Mouse (Mus musculus): ENCODE results near the gene Dnpep.

The Dnpep gene

DNA sequence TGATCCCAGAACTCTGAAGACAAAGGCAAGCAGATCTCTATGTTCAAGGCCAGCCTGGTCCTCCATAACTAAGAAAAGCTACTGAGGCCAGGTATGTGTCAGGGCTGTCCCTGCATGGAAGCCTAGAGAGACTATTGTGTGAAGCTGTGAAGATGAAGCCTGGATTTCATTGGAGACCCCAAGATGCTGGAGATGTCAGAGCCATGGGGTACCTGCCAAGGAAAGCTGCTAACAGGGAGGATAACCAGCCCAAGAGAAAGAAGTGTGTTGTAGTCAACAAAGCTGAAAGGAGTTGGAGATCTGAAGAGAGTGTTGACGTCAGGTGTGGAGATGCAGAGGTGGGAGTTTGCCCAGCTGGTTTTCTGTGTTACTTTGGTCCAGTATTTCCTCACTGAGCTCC, 13.5 kb upstream of the Dnpep start:
- DNase-seq (ENCODE audit: low spot score in 2 of 2), result no peak

DNA sequence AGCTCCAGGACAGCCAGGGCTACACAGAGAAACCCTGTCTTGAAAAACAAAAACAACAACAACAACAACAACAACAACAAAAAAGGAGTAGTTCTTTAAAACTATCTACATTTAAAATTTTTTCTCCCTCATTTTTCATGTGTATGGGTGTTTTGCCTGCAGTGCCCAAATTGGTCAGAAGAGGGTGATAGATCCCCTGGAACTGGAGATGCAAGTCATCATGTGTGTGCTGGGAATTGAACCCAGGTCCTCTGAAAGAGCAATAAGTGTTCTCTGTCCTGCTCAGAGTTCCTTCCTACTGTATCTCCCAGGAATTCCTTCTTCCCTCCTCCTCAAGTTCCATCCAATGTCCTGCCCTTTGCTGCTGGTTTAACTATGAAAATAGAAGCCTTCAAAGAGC, 9.7 kb upstream of the Dnpep start:
- no peak for DNase-seq (ENCODE audit: low spot score in 2 of 2)

DNA sequence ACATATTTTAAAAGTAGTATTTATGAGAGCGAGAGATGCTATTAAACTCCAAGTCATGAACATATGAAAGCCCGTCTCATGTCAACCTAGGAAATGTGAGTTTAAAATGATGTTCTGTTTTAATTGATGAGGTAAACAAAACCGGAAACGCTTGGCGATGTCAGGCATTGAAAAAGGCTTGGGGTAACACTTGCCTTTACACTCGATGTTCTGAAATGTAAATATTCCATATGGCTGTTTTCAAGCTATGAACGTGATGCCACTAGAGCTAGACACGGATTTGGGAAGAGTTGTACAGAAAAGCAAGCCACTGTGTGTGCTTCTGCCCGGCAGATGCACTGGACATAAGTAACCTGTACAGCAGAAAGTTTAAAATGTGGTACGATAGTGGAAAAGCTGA, 1.4 kb upstream of the Dnpep start:
- DNase-seq (ENCODE audit: low spot score in 2 of 2), result no peak

DNA sequence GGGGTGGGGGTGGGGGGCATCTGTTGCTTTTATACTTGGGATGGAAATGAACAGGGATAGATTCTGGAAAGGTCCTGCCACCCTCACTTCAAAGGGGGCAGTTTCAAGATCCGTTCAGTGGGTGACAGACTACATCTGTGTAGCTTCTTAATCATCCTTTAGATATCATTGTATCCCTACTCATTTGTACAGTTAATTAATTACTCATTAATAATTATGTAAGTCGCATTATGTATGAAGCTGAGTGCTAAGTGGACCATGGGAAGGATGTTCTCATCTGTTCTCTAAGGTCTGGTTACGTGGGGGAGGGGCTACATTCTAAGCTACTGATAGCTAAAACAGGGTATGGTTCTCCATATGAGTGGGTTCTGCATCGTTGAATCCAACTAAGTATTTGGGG, 946 bp upstream of the Dnpep start:
- DNase-seq (ENCODE audit: low spot score in 2 of 2), result no peak

DNA sequence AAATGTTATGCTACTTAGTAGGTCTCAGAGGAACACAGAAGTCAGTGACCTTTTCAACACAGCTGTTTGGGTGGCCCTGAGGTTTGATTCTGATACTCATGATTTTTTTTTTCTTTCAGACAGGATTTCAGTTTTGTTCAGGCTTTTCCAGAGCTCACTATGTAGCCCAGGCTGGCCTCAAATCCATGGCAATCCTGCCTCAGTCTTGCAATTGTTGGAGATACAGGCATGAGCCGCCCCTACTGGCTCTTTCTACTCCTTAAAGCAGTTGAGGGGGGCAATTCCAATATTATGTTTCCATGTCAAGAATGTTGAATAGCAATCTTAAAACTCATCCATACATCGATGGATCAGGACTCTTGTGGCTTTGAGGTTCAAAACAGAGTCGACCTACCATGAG, 511 bp upstream of the Dnpep start:
- DNase-seq (ENCODE audit: low spot score in 2 of 2), result no peak

DNA sequence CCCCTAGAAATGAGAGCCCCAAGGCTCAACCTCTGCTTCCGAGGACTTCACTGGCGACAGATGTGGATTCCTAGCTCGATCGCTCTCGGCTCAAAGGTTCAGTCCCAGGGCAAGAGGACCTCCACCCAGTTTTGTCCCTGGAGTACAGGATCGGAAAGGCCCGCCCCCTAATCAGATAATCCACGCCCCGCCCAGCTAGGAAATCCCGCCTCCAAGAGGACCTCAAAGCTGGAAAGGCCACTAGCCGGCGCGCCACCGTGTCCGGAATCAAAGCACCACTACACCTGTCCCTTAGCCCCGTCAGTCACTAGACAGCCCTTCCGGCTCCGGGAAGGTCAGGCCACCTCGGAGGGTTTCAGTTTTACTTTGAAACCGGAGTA, 939 bp downstream of the Dnpep start:
- DNase-seq (ENCODE audit: low spot score in 2 of 2), result peak; percentile 67 to 68

DNA sequence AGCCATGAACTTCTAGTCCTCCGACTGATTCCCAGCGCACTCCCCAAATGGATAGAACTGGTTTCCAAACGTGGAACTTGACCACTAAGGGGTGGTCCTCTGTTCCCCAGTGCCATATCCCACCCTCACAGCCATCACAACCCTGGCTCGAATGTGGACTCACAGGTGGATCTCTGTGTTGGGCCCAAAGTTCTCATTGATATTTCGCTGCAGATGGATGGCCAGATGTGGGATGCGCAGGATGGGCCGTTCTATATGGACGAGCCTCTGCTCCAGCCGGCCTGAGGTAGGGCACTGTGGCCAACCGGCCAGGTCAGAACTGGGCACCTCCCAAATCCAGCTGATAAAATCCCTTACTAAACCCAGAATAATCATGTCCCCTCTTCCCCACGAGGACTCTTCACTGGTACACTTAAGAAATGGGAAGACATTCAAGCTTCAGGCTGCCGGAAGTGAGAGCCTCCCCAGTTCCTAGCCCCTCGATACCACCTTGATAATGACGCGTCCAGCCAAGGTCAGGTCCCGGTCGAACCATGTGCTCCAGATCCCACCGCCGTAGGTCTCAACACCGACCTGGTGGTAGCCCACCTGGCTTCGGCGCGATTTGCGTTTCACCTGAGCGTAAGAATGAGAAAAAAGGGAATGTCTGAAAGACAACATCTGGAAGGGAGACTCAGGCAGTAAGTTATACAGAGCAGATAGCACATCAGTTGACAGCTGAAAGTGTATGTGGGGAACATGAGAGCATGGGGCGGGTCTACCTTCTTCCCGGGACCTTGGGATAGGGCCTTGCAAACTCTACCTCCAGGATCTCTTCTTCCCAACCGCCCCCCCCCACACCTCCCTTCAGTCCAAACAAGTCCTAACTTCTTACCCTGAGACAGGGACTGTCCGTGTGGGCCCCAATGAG, 2.1 kb downstream of the Dnpep start:
- no peak for DNase-seq (ENCODE audit: low spot score in 2 of 2)

DNA sequence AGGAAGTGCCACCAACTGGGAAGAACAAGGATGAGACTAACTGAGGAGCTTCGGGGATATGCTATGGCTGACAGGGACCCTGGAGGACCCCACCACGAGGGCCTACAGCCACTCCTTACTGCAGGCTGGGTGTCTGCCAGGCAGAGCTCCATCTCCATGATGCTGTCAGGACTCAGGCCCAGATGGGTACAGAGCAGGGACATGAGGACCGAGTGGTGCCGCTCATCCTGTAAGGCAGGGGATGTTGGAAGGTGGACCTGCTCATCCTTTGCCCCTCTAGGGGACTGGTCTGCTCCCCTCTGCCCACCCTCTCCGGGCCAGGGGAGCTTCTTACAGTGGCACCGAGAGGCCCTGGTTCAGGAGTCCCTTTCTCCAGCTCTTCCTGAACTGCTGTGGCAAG, 2.8 kb downstream of the Dnpep start:
- DNase-seq (ENCODE audit: low spot score in 2 of 2), result no peak

DNA sequence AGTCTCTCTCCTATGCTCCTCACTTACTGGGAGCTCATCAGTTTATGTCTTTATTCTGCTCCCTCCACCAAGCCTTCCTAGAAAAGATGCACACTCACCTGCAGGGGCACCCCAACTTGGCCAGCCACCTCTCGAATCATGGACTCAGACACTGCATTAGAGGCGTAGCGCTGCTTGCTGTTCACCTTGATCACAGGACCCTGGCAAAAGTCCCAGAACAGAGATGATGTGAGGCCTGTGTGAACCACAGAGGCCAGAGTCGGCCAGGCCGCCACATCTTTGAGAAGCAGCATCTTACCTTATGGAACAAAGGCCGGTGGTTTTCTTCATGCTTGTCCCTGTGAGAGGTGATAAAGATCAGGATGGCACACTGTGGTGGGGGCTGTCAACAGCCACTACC, 6.1 kb downstream of the Dnpep start:
- no peak for DNase-seq (ENCODE audit: low spot score in 2 of 2)

DNA sequence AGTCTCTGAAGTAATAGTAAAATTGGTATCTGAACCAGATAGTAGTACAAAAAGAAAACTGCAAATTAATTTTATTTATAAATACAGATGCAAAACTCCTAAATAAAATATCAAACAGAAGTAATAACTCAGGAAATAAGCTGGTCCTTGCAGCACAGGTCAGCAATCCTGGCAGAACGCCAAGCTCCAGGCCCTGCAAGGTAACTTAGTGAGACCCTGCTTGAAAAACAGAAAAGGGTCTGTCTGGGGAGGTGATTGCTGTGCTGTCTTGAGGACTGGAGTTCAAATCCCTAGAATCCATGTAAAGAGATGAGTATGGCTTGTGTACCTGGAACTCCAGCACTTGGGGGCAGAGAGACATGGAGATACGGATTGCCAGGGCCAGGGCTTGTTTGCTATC, 13.1 kb downstream of the Dnpep start:
- no peak for DNase-seq (ENCODE audit: low spot score in 2 of 2)

DNA sequence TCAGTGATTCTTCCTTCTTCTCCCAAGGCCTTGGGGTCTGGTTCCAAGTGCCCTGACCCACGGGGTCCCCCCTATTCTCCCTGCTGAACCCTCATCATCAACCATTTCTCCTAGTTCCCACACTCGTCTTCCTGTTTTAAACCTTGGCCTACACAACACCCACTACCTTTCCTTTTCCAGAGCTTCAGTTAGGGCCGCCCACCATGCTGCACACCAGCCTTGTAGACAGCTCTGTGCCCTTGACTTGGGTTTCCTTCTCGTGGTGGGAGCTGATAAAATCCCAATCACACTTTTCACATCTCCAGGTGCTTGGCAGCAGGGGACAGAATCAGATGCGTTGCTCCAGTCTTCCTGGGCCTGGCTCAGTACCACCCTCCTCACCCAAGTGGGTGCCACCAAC, 23.5 kb downstream of the Dnpep start:
- DNase-seq (ENCODE audit: low spot score in 2 of 2), result no peak

DNA sequence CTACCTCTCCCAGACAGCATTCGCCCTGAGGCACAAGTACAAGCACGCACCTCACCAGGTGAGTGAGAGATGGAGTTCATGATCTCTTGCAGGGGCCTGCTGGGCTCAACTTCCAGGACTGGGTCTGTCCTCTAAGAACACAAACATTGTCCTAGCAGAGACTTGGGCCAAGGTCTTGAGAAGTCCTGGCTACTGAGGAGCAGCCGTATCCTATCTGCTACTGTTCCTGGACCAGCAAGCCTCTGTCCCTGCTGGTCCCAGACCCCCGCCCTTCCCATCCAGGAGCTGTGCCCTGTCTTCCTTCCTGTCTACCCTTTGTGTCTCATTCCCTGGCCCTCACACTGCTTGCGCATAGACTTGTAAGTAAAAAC, 24.5 kb downstream of the Dnpep start:
- no peak for DNase-seq (ENCODE audit: low spot score in 2 of 2)

DNA sequence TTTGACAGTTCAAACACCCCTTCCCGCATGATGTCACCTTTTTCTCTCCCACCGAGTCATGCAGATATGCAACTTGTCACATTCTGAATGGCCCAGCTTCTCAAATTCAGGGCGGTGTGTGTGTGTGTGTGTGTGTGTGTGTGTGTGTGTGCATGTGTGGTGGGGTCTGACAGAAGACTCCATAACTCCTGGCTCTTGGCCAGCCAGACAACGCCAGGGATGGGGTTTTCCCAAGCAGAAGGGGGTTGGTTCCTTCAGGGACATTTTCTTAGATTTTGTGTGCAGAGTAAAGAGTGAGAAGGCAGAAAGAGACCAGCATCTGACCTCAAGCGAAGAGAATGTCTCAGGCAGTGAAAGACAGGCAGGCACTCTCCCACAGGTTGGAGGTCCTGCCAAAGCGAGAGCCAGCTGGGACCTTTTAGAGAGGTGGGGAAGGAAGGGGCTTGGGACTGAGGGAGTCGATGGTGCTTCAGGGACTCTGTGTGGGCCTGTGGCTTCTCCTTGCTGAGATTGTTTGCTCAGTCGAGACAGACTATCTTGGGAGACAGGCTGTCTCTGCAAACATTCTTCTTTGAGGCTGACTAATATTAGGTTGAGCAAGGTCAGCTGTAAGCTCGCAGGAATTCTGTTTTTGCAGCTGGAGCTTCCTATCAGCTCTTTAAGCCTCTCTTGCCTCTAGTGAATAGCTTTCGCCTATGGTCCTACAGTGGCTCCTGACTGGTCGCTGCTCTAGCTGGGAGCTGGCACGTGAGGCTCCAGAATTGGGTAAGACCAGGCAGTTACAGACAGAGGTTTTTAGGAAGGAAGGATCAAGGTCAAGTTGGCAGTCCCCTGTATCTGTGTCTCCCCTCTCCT, 25.1 kb downstream of the Dnpep start:
- no peak for DNase-seq (ENCODE audit: low spot score in 2 of 2)

DNA sequence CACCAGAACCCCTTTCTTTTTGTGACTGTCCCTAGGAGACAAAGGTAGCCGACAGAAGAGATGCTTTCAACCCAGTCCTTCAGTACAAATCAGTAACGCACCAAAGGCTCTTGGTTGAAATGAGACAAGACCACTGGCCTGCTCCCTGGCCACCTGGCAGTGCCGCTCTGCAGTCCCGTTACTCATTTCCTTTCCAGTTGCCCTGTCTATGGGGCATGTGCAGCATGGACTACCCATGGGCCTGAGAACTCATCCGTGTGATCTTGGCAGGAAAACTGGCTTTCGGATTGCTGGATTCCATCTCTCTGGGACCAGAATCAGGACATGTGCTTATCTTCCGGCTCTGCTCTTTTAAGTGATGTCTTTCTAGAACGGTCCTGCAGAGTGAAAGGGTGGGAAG, 26.5 kb downstream of the Dnpep start:
- DNase-seq (ENCODE audit: low spot score in 2 of 2), result no peak

DNA sequence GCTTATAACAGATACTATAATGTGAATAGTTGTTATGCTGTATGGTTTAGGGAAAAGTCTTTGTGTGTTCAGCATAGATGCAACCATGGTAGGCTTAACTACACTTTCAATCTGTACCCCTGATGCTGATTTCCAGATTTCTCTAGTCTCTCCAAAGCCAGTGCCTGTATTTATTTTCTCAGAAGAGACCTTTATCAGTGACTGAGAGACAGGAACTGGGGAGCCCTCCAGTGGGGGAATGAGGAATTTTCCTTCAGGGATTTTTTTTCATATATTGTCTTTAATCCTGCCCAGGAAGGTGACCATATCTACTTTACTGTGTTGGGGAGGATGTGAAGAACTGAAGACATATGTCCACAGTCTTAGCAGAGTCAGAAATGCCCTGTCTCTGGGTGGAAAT, 27.2 kb downstream of the Dnpep start:
- DNase-seq (ENCODE audit: low spot score in 2 of 2), result peak in 1 of 2 experiments; percentile 86

DNA sequence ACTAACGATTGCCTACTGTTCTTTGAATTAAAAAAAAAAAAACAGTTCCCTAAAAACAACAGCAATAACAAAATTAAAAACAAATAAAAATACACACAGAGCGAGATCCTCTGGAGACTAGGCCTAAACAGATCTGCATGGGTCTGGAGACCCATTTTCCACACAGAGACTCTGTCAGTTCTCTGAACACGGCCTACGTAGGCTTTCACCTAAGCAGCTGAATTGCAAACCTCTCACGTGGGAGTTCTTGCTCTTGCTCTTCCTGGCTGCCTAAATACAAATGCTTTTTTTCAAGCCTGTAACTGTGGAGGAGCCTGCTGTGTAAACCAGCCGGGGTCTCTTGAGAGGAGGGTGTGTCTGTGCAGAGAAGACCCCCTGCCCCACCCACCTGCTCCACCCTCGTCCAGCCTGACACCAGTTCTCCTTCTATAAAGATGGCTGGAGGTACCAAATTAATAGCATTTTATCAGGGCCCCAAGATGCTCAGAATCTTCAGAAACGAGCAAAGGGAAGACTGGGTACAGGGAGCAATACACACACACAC, 27.8 kb downstream of the Dnpep start:
- DNase-seq (ENCODE audit: low spot score in 2 of 2), result no peak

DNA sequence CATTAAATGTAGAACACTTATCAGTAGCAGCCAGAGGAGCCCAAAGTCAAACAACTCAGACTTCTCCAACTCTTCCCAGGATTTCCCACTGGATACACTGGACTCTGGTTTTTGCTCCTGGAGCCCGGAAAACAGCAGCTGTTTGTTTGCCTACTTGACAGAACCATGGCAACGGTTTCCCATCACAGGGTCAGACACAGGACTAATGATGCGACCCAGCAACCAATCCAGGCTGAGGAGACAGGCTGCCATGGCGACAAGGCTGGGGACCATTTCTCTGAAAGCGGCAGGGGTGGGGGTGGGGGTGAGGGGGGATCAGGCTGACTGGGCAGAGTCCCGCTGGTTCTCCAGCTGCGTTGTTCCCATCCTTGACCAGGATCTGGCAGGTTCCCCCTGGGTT, 28.4 kb downstream of the Dnpep start:
- no peak for DNase-seq (ENCODE audit: low spot score in 2 of 2)

DNA sequence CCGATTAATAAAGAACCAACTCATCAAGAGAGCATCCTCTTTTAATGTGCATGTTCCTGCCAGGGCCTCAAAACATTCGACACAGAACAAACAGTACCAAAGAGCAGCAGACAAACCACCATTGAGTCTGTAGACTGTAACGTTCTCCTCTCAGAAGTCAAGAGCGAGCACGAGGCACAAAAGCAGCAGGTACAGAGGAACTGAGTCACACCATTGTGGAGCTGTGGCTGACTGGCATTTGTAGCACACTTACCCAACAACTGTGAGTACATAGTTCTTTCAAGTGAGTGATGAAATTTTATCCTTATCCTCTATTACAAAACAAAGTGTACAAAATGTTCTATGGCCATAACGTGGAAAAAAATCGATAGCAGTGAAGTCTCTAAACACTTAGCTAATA, 32.9 kb downstream of the Dnpep start:
- no peak for DNase-seq (ENCODE audit: low spot score in 2 of 2)

DNA sequence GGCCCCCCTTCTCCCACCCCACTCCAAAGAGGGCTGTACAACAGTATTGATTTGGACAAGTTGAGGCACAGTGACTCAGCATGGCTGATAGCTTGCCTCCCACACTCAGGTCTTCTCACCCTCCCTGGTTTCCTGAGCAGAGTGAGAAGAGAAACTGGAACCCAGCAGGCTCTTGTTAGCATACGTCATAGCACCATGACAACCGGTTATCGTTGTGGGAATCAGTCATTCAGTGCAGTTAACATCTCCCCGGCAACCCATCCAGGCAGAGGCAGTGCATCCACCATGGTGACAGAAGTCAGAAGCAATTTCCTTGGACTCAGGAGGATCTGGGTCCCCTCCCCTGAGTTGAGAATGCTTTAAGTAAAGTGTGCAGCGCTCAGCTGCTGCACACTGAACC, 34.8 kb downstream of the Dnpep start:
- DNase-seq (ENCODE audit: low spot score in 2 of 2), result peak in 1 of 2 experiments; percentile 41

DNA sequence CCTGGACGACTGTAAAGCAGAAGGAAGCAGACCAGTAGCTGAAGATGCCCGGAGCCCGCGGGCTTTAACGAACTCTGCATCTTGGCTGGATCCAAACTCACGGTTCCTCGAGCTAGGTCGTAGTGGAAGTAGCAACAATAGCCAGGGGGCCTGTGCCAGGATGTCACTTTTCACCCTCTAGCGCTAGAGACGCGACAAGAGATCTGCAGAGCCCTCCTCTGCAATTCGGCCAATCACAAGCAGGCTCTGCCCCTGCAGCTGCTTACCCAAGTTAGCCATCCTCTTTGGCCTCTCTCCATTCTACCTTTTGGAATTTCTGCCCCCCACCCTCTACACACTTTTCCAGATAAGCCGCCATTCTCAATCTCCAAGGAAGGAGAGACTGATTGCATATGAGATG, 39.6 kb downstream of the Dnpep start, which contains the start of gene Resp18:
Gene Resp18, minus strand, starts transcription at position 188 of the 400 bp plus-strand sequence.
- DNase-seq (ENCODE audit: low spot score in 2 of 2), result no peak

DNA sequence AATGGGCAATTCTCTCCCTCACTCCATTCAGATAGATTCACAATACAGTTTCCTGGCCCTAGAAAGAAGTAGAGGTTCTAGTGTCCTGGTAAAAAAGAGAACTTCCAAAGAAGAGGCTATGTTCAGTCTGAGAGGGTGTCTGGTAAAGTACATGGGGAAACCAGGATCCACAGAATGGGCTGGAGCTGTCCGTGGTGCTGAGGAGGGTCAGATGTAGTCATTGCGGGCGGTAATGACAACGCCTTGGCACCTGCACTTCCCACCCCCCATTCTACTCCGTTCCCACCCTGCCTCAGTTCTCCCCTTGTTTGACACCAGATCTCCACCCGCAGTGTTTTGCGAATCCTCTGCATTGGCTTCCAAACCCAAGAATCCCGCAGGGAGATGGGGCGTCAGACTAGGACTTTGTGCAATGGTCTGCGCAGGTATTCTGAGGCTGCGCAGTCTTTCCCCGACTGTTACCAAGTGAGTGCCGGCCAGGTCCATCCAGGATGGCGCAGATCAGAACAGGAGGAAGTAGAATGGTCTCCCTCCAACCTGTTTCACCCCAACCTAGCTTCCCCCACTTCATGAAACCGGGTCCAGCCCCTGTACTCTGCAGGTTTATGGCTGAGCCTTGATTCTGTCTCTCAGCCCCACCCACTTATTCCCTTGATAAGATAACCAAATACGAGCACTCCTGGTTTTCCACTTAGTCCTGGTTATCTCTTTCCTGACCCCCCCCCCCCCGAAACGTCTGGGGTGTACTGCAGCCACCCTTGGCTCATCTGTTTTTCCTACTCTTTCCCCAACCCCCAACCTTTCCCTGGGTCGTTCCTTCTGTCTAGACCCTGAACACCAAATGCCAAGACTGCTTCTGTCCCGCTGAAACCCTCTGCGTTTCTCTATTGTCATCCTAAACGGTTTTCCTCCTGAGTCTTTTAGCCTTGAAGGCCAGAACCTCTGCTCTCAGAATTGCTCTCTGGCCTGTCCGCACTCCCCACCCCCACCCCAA, 40.3 kb downstream of the Dnpep start:
- DNase-seq (ENCODE audit: low spot score in 2 of 2), result no peak

Measured in frontal cortex, postnatal 36 days (tissue).